Mouse (Mus musculus): ENCODE results near the gene Csad. TPM values are rescaled to one million over a fixed set of nuclear protein-coding genes. Genes with fewer than 3 reads are reported as not detected.

Gene Csad
- total RNA-seq, 2 experiments from 2014 or later, result 14.1 to 15.6 TPM

DNA sequence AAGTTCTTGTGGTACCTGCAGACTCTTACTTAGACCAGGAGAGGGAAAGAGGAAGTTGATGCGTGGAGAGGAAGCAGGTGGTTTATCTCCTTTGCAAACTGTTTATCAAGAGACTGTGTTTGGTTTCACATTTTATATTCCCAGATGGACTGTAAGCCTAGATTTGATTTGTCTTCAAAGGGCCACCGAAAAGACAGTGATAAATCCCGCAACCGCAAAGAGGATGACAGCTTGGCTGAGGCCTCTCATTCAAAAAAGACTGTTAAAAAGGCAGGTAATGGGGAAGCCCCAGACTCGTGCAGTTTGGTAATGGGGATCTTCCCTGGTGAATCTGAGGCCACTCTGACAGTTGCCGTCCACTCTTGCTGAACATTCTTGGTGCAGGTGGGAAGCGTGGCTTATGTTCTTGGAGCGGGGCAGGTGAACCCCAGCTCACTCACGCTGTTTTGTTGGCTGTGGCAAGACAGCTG, 3.6 kb upstream of the Csad start:
- intact Hi-C loops (cut with DNase I; ENCODE audit: low total_unique reads), result no loop called here
- no peak for DNase-seq

DNA sequence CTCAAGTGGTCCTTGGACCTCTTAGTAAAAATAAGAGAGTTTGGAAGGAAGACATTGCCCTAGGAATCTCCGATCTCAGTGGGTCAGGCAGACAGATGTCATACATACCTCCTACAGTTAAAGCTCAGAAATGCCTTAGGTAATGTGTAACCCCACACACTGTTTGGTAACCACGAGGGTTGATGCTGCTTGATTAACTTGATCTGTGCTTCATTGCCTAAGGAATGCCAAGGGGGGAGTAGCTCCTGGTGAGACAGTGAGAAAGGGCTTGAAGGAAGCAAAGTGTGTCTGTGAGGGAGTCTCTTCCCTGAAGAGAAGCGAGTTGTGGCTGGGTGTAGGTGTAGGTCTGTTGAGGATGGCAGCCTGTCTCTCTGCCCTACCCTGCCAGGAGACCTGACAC, 2.8 kb upstream of the Csad start:
- intact Hi-C loops (cut with DNase I; ENCODE audit: low total_unique reads), result no loop called here
- no peak for DNase-seq

DNA sequence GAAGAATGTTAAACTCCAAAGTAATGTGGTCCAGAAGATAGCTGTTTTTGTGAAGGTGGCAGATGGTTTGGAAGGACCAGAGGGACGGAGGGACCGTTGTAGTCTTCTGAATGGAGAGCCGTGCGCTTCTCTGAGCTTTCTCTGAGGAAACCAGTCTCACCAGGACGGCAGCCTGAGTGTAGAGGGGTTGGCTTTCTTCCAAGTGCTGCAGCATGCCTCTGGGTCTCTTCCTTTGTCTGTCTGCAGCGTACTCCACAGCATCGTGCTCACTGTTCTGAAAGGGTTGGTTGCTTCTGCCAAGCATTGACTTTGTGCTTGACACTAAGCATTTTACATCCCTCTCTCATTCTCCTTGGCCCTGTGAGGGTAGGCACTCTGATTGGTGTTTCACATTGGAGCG, 1.3 kb upstream of the Csad start:
- intact Hi-C loops (cut with DNase I; ENCODE audit: low total_unique reads), result no loop called here
- no peak for DNase-seq

DNA sequence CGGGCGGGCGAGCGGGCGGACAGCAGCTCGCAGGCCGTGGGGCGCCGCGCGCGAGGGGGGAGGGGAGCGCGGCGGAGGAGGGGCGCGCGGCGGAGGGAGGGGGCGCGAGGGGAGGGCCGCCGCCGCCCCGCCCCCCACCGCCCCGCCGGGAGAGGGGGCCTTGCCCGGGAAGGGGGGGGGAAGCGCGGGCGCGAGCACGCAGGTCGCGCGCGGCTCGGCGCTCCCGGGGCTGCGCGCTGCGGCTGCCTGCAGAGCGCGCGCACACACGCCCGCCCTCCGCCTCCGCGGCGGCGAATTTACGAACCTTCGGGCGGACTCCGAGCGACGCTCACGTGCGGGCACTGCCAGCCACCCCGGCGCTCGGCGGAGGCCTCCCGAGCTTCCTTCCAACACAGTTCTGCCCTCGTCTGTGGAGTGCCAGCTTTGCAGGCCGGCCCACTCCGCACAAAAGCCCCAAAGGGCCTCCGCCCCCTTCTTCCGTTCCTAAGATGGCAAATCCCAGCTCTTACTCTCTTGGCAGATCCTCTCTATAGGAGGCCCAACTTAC, 616 bp downstream of the Csad start:
- intact Hi-C loops (cut with DNase I; ENCODE audit: low total_unique reads), result no loop called here

DNA sequence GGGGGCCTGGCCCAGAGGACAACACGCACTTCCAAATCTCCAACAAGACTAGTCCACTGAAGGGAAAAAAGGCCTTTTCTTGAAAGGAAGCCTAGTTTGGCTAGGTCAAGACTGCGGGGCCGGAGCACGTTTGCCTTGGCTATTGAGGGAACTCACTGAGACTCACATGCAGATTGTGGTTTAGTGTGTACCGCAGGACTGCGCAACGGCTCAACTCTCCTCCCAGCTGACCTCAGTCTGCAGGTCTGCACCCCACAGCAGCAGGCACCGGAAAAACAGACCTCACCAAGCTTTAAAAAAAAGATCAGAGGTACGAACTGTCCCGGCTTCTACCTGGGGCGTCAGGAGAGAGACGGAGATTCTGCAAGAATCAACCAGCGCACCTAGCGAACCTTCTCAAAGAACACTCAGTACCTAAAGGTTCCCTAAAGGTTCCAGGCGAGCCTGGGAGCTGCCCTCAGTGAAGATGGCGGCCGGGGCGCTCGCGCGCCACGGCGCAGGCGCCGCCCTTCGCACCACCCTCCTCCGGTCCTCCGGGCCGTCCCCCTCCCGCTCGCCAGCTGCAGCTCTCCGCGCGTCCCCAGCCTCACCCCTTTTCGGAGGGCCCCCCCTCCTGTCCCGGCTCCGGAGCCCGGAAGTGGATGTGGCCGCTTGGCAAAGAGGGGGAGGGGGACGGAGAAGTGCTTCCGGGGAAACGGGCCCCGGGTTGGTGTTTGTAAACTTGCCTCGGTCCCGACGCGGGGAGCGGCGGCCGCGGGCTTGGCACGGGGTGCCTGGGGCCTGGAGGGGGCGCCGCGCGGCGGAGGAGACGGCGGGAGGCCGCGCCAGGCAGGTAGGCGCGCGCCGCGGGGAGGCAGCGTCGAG, 1.3 kb downstream of the Csad start, which contains the start of gene Zfp740:
Zfp740 (plus strand) TSS at position 279 of the 864 bp plus-strand sequence.
- intact Hi-C loops (cut with DNase I; ENCODE audit: low total_unique reads), result no loop called here

More for the DNA sequence above, 616 bp downstream of the Csad start:
- peak; percentile 67 for DNase-seq

DNA sequence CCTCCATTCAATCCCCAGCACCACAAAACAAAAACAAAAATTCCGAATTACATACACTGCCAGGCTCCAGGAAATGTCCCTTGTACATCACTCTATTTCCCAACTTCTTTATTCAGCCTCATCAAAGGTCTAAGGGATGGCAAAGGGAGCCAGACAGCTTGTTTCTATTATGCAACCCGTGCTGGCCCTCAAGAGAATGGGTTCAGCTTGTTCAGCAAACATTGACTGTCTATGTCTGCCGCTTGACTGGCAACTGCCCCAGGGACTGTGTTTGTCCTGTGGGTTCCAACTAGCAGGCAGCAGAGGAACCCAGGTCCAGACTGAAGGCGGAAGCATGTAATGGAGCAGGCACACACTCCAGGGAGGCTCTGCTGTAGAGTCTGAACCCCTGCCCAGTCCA, 5.7 kb downstream of the Csad start:
- DNase-seq, result no peak
- intact Hi-C loops (cut with DNase I; ENCODE audit: low total_unique reads), result no loop called here

More for the DNA sequence above, 1.3 kb downstream of the Csad start, which contains the start of gene Zfp740:
- peak; percentile 99 for DNase-seq

DNA sequence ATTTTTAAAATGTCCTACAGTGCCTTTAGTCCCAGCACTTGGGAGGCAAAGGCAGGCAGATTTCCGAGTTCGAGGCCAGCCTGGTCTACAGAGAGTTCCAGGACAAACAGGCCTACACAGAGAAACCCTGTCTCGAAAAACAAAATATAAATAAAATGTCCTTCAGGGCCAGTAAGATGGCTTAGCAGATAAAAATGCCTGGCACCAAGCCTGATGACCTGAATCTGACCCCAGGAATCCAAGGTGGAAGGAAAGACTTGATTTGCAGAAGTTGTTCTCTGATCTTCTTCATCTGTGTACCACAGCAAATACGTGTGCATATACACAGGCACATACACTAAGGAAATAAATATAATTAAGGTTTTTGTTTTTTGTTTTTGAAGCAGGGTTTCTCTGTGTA, 9.2 kb downstream of the Csad start:
- intact Hi-C loops (cut with DNase I; ENCODE audit: low total_unique reads), result no loop called here
- DNase-seq, result no peak

DNA sequence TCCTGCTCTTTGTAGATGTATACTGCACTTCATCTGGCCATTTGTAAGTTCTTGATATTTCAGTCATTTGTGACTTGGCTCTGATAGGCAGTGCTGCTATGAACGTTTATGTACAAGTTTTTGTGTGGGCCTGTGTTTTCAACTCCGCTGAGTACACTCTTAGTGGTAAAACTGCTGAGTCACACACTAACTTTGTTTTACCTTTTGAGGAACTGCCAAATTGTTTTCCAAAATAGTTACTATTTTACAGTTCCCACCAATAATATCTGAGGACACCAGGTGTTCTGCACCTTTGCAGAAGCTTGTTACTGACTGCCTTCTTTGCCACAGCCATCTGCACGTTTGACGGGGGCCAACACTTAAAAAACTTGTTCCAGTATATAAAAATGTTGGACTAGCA, 10.1 kb downstream of the Csad start:
- intact Hi-C loops (cut with DNase I; ENCODE audit: low total_unique reads), result no loop called here
- DNase-seq, result no peak

DNA sequence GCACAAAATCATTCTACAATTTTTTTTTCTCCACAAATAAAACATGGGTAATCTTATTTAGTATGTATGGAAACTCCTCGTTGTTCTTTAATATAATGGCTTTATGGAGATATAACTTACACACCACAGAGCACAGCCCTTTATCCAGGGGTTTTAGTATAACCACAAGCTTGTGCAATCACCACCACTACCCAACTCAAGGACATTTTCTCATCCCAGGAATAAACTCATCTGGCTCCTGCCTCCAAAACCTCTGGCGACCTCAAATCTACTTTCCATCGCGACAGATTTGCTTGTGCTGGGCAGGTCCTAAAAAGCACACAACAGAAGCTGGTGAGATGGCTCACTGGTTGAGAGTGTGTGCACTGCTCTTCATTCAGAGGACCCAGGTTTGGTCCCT, 10.9 kb downstream of the Csad start:
- DNase-seq, result no peak

DNA sequence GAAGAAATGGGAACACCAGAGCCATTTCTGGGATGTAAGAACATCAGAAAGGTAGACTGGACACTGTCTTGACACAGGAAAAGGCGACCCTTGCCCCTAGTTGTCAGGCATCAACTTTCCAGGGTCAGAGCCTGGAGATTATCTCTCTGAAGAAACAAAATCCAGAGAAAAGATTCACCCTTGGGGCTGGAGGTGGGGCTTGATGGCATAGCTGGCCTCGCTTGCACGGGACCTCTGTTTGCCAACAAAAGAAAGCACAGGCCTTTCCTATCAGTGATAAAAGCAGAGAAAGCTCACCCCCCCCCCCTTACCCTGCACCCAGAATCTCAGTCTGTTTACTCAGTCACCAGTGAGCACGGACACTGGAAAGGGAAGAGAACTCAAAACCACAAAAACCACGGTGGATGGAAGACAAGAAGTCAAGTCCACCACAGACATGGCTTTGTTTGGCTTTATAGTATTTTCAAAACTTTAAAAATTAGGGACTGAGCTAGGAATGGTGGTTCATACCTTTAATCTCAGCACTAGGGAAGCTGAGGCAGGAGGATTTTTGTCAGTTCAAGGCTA, 11.6 kb downstream of the Csad start:
- intact Hi-C loops (cut with DNase I; ENCODE audit: low total_unique reads), result no loop called here
- no peak for DNase-seq

More for the DNA sequence above, 10.9 kb downstream of the Csad start:
- intact Hi-C loops (cut with DNase I; ENCODE audit: low total_unique reads), result no loop called here

DNA sequence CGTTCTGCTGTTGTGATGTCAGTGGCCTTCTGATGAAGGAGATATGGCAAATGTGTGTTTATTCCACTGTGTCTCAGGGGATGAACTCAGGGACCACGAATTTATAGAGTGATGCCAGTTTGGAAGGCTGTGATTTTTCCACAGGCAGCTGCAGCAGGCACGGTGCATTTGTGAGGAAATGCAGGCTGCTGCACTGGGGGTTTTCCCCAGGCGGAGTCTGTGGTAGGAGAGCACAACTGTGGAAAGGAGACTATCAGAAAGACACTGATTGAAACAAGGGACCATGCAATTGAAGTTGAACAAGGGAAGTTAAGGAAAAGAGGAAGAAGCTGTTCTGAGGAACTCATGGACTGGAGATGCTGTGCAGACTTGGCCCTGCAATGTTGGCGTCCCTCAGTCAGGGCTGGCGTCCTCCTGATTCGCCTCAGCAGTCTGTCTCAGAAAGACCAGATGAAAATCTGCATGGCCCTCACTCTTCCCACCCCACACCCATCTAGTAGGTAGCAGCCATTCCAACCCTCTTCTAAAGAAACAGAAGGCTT, 12.2 kb downstream of the Csad start:
- intact Hi-C loops (cut with DNase I; ENCODE audit: low total_unique reads), result no loop called here
- DNase-seq, result no peak

DNA sequence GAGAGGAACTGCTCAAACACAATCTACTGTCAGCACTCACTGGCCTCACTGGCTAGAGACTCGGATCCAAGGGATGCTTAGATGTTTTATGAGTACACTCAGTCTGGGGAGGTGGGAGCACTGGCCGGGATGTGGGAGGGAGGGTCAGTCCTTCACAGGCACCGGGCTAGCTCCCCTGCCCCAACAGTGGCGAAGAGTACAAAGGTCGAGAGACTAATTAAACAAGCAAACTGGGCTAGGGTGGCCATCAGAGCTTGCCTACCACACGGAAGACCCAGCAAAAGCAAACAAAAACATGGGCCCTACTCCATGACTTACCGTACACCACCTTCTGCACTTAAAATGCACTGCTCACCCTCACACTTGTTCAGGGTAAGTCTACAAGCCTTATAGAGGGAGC, 12.8 kb downstream of the Csad start:
- no peak for DNase-seq
- intact Hi-C loops (cut with DNase I; ENCODE audit: low total_unique reads), result no loop called here

DNA sequence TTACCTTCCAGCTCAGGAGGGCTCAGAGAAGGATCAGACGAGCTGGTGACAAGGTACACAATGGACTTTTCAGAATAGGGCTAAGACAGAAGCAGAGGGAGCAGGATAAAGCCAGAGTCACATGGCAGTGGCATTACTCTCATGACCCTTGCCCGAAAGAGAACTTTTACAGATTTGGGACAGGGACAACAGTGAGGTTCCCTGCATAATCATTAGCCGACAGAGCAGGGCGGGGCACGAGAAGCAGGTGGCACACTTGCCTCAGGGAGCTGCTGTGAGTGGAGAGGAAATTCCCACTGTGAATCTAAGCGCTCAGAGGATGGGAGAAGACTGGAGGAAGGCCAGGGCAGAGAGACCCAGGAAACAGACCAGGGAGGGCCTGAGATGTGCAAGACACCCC, 15.6 kb downstream of the Csad start:
- intact Hi-C loops (cut with DNase I; ENCODE audit: low total_unique reads), result no loop called here
- no peak for DNase-seq

DNA sequence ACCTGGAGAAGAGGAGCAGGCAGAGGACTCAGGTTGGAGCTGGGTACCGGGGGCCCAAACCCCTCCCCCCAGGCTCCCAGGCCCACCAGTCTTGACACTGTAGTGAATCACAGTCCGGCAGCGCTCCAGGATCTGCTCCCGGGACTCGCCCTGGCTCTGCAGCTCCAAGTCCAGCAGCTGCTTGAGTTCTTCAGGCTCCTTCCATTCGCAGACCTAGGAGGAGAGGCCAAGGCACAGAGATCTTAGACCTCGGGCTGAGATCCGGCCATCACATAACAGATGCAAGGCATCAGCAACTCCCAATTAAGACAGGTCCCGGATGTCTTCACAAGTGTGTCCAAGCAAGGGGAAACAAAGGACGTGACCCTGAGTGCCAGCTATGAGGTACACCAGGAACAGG, 16.4 kb downstream of the Csad start:
- intact Hi-C loops (cut with DNase I; ENCODE audit: low total_unique reads), result no loop called here
- DNase-seq, result peak; percentile 67

DNA sequence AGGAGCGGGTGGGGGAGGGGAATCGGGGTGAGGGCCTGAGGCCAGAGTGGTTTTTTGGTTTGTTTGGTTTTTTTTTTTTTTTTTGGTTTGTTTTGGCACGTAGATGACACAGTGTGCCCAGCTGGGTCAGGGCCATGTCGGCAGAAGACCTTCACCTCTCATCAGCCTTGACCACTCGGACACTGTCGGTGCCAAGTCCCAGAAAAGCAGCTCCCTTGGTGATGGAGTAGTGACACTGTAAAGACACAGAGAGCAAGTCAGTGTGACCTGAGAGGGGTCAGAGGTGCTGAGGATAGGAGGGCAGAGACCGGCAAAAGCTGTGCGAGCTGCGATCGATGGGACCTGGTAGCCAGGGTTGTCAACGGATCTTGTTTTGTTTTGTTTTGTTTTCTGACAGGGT, 18.3 kb downstream of the Csad start:
- intact Hi-C loops (cut with DNase I; ENCODE audit: low total_unique reads), result no loop called here
- no peak for DNase-seq

DNA sequence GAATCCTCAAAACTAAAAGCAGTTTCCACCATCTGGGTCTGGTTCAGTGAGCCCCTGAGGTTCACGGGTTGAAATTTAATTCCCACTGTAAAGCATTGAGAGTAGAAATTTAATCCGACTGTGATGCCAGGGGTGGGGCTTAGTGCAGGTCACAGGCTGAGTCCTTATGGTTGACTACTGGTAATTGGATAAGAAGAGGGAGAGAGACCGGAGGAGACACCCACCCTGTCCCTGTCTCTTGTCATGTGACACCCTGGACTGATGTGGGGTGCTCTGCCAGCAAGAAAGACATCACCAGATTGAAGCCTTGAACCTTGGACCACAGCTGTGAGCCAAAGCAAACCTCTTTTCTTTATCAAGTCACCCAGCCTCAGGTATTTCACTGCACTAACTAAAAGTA, 21.4 kb downstream of the Csad start:
- DNase-seq, result no peak
- intact Hi-C loops (cut with DNase I; ENCODE audit: low total_unique reads), result loop anchor here (2.0 kb wide), 1 partner anchor 40 kb away; no protein-coding TSS in a partner anchor

DNA sequence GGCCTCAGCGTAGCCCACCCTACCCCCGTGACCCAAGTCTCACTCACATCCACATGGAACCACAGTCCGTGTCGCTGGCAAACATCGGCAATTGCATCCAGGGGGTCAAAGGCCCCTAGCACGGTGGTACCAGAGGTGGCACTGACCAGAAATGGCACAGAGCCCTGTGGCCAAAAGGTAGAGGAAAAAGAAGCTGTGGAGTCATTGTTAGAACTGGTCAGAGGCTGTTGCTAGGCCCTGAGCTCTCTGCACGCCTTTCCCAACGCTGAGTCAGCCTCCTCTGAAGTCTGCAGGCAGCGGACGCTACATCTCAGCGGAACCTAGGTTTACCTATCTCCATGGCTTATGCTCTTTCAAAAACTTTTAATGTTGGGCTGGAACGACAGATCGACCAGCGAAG, 24.6 kb downstream of the Csad start:
- DNase-seq, result no peak
- intact Hi-C loops (cut with DNase I; ENCODE audit: low total_unique reads), result no loop called here

DNA sequence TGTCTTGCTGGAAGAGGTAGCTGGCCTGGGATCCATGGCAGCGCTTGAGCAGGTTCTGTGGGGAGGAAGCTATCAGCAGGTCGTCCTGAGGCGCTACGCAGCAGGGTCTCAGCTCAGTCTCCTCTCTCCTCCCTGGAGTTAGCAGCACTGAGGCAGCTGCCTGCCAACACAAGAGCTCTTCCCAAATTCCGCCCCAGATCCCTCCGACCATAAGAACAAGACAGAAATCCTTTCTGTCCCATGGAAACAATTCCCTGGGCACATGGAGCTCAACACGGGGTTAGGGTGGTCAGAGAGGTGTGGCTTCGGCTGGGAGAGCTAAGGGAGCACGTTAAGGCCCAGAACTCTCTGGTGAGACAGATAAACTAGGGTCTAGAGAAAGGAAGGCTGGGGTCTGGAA, 25.4 kb downstream of the Csad start:
- intact Hi-C loops (cut with DNase I; ENCODE audit: low total_unique reads), result no loop called here
- DNase-seq, result no peak

DNA sequence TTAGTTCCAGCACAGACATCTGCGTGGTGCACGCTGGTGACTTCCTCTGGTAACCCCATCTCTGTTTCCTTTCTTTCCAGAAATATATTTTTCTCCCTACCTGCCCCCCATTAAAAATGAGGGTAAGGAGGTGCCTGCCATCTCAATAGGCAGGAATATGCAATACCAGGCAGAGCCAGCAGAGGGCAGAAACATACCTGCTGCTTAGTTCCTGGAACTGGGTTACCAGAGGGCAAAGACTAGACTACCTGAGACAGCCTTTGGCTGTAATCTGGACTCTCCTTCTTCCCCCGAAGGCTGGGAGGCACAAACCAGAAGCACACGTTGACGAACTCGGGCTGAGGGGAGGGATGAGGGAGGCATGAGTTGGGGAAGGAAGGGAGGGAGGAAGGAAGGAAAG, 26.2 kb downstream of the Csad start:
- peak; percentile 69 for DNase-seq
- intact Hi-C loops (cut with DNase I; ENCODE audit: low total_unique reads), result no loop called here

DNA sequence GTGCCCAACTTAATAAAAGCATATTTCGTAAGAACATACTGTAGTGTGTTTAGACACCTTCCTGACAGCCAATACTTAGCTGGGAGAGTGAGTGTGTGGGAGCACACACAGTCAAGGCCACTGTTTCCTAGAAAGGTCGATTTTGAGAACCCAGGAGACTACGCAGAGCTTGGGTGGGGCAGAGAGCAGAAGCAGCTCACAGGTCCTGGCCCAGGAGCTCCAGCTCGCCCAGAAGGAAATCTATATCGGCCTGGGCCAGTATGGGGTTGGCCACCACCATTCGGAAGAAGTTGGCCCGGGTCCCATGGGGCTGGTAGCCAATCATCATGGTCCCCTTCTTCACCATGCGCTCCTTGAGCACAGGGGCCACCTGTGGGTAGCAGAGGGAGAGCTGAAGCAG, 27.1 kb downstream of the Csad start:
- no peak for DNase-seq
- intact Hi-C loops (cut with DNase I; ENCODE audit: low total_unique reads), result no loop called here
